Mouse (Mus musculus): ENCODE measurements at regions not wholly inside any gene's neighbourhood (a gene's known extent, or its start where the extent isn't known, plus 50 kb on each side); places are given as distances from the start of the nearest gene placed in this dataset.

- peak; percentile 83 for DNase-seq (ENCODE audit: low read depth, low spot score)
These were observed 351.3 kb downstream of the Ptpru start for GRCm38 (mm10) chr4:131486821-131487220.

- DNase-seq (ENCODE audit: low read depth, low spot score) = no peak
These were observed 349.8 kb downstream of the Ptpru start for GRCm38 (mm10) chr4:131488246-131488645.

- DNase-seq (ENCODE audit: low read depth, low spot score) = no peak
These were observed 349.0 kb downstream of the Ptpru start for GRCm38 (mm10) chr4:131489056-131489455.

GRCm38 (mm10) chr4:131491960-131492359 lies 346.1 kb downstream of the Ptpru start:
- no peak for DNase-seq (ENCODE audit: low read depth, low spot score)

GRCm38 (mm10) chr4:131493726-131494125 lies 344.4 kb downstream of the Ptpru start:
- DNase-seq (ENCODE audit: low read depth, low spot score) = no peak

- no peak for DNase-seq (ENCODE audit: low read depth, low spot score)
These were observed 341.2 kb downstream of the Ptpru start for GRCm38 (mm10) chr4:131496900-131497299.

- no peak for DNase-seq (ENCODE audit: low read depth, low spot score)
These were observed 337.0 kb downstream of the Ptpru start for GRCm38 (mm10) chr4:131500928-131501650.

GRCm38 (mm10) chr4:131508154-131508553 lies 329.9 kb downstream of the Ptpru start:
- no peak for DNase-seq (ENCODE audit: low read depth, low spot score)

GRCm38 (mm10) chr4:131511586-131511985 lies 326.5 kb downstream of the Ptpru start:
- DNase-seq (ENCODE audit: low read depth, low spot score) = no peak

- no peak for DNase-seq (ENCODE audit: low read depth, low spot score)
These were observed 325.3 kb downstream of the Ptpru start for GRCm38 (mm10) chr4:131512768-131513167.

- no peak for DNase-seq (ENCODE audit: low read depth, low spot score)
These were observed 317.3 kb downstream of the Ptpru start for GRCm38 (mm10) chr4:131520636-131521306.

- no peak for DNase-seq (ENCODE audit: low read depth, low spot score)
These were observed 316.8 kb downstream of the Ptpru start for GRCm38 (mm10) chr4:131521307-131521651.

- no peak for DNase-seq (ENCODE audit: low read depth, low spot score)
These were observed 312.9 kb downstream of the Ptpru start for GRCm38 (mm10) chr4:131525236-131525635.

- no peak for DNase-seq (ENCODE audit: low read depth, low spot score)
These were observed 307.6 kb downstream of the Ptpru start for GRCm38 (mm10) chr4:131530491-131530890.

- DNase-seq (ENCODE audit: low read depth, low spot score) = no peak
These were observed 307.1 kb downstream of the Ptpru start for GRCm38 (mm10) chr4:131531003-131531402.

- DNase-seq (ENCODE audit: low read depth, low spot score) = no peak
These were observed 303.3 kb downstream of the Ptpru start for GRCm38 (mm10) chr4:131534831-131535230.

- DNase-seq (ENCODE audit: low read depth, low spot score) = no peak
These were observed 299.9 kb downstream of the Ptpru start for GRCm38 (mm10) chr4:131538237-131538636.

GRCm38 (mm10) chr4:131546422-131547200 lies 291.5 kb downstream of the Ptpru start:
- DNase-seq (ENCODE audit: low read depth, low spot score) = peak; percentile 8

GRCm38 (mm10) chr4:131549581-131549980 lies 288.5 kb downstream of the Ptpru start:
- DNase-seq (ENCODE audit: low read depth, low spot score) = no peak

- no peak for DNase-seq (ENCODE audit: low read depth, low spot score)
These were observed 279.6 kb downstream of the Ptpru start for GRCm38 (mm10) chr4:131558513-131558912.

GRCm38 (mm10) chr4:131563851-131564250 lies 274.2 kb downstream of the Ptpru start:
- no peak for DNase-seq (ENCODE audit: low read depth, low spot score)

- no peak for DNase-seq (ENCODE audit: low read depth, low spot score)
These were observed 272.9 kb downstream of the Ptpru start for GRCm38 (mm10) chr4:131565203-131565602.

Measured in ZHBTc4 (cell line).